Mouse (Mus musculus): ENCODE measurements around the gene Tbrg4.

GRCm38 (mm10) chr11:6599011-6599681, 26.7 kb downstream of the Tbrg4 start:
- TF ChIP-seq POLR2AphosphoS5 (IDR thresholded peaks at IDR 0.05; ENCODE audit: borderline replicate concordance, low read depth, low read length) (no peak), ZNF384 (IDR thresholded peaks at IDR 0.05; ENCODE audit: low read depth, low read length) (no peak)
